Mouse (Mus musculus) adrenal gland (tissue): ENCODE data around the gene Ces2c.
"Not testable (repeated sequence)": the region's sequence is repeated elsewhere in the genome, so short reads cannot be mapped to it uniquely, and the experiment has no call there.

Experiments used
- intact Hi-C: fragments of 180-260 bp; cut with DNase I; formaldehyde crosslinking; loops from one replicate; pipeline ENCODE4 v1.15.1; 2025
- long read RNA-seq, 2 experiments: library from polyadenylated mRNA; unstranded; transcript quantifications; one replicate each; pipeline ENCODE4 v2.0.0; 2020; ENCODE audit warnings: borderline replicate concordance in 1 of 2; ENCODE audit not compliant: insufficient replicate concordance in 1 of 2

The Ces2c gene
- long read RNA-seq, experiment 1, result 0 reads
- long read RNA-seq, experiment 2, result 0 reads

DNA sequence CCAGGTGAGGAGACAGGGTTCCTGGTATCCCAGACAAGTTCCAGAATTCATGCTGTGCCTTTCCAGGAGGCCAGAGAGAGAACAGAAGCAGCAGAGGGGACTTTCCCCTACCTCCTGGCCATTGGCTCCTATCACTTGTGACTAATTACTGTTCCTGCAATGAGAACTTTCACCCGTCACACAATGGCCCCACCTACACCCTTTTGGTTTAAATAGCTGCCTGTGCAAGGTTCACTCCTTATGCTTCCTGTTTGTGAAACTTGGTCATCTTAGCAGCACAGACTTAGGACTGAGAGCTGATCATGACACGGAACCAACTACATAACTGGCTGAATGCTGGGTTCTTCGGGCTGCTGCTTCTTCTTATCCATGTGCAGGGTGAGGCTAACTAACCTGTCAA, at the start of gene Ces2c:
Ces2c (plus strand) TSS at position 238 of the 400 bp plus-strand sequence.
- intact Hi-C loops, result no loop called here

GRCm38 (mm10) chr8:104799385-104799784, 47.5 kb upstream of the Ces2c start:
- intact Hi-C loops, result no loop called here

- intact Hi-C loops, result no loop called here
Measured at GRCm38 (mm10) chr8:104806127-104806526, 40.7 kb upstream of the Ces2c start.

GRCm38 (mm10) chr8:104808542-104809413, 38.1 kb upstream of the Ces2c start:
- intact Hi-C loops, result no loop called here

- intact Hi-C loops, result no loop called here
Measured at GRCm38 (mm10) chr8:104809436-104809835, 37.4 kb upstream of the Ces2c start.

GRCm38 (mm10) chr8:104826912-104827311, 20.0 kb upstream of the Ces2c start:
- intact Hi-C loops, result no loop called here

DNA sequence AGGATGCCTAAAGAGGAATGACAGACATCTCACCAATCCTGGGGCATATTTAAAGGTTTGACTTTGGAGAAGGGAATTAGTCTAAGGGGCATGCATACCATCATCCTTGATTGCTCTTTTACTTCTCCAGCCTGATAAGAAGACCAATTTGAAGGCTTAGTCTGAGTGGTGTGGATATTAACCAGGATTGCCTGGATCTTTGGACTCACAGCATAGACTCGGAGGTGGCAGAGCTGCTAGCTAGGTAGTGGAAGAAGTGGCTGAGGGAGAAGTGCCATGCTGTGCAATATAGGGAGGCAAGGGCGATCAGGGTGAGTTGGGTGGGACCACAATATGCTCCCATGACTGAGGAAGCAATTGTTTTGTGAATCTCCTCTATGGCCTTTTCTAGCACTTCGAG, 18.6 kb upstream of the Ces2c start:
- intact Hi-C loops, result no loop called here

GRCm38 (mm10) chr8:104831440-104831839, 15.4 kb upstream of the Ces2c start, which contains the start of gene Ces2b:
Ces2b (plus strand) TSS chr8:104831572.
- intact Hi-C loops, result no loop called here

DNA sequence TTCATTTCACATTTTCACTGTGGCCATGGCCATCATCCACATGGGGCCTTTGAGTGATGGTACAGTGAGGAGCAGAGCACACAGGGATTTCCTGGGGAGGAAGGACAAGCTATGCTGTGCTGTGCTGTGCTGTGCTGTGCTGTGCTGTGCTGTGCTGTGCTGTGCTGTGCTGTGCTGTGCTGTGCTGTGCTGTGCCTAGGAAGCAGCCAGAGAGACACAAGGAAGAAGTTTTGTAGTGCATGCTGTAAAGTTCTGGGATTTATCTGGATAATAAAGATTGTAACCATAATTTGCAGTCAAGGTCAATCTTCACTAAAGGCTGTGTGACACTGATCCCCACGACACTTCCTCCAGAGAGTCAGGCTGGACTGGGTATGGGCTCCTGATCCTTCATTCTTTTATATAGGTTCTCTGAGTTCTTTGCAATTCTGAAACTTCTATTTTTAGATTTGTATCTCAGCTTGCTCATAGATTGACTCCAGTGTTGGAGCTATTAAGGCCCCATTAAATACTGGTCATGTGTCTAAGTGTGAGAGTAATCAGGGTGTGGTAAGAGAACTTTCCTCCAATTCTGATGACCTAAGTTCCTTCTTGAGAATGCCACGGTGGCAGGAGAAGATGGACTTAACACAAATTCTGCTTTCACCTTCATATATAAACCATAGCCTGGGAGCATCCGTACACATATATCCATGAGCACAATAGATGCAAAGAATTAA, 5.3 kb upstream of the Ces2c start:
- intact Hi-C loops, result no loop called here

GRCm38 (mm10) chr8:104847741-104848462, 1.0 kb downstream of the Ces2c start:
- intact Hi-C loops, result no loop called here

GRCm38 (mm10) chr8:104866844-104867531, 20.1 kb downstream of the Ces2c start:
- intact Hi-C loops, result not testable (repeated sequence)

- intact Hi-C loops, result not testable (repeated sequence)
Measured at GRCm38 (mm10) chr8:104868876-104869275, 22.0 kb downstream of the Ces2c start.

- intact Hi-C loops, result not testable (repeated sequence)
Measured at GRCm38 (mm10) chr8:104886223-104886926, 39.5 kb downstream of the Ces2c start.

DNA sequence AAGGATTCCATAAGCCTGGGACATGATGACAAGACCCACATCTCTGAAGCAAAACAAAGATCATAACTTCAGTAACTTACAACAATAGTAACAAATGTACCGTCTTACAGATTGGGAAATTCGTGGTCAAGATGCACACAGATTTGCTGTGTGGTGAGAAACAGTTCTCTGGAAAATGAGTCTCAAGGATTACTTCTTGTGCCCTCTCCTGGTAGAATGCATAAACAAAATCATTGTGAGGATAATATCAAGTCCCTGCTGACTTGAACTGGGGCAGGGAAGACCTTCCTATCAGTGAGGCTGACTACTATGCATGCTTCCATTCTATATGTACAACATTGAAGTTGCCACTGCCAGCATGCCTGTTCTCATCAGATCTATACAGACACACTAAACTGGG, 54.9 kb downstream of the Ces2c start:
- intact Hi-C loops, result no loop called here
